Mouse (Mus musculus): Measurements from ENCODE around the gene Gm20696.
A peak's percentile ranks its signal among the peaks of the same experiment; 100 is the strongest.

Gene Gm20696

GRCm38 (mm10) chr6:99573343-99573742 is 93.3 kb downstream of the Gm20696 start:
- DNase-seq (ENCODE audit: low spot score in 2 of 2) = no peak

- no peak for DNase-seq (ENCODE audit: low spot score in 2 of 2)
Measured at GRCm38 (mm10) chr6:99572071-99572470, 94.5 kb downstream of the Gm20696 start.

- peak in 1 of 2 experiments; percentile 38 for DNase-seq (ENCODE audit: low spot score in 2 of 2)
Measured at GRCm38 (mm10) chr6:99566921-99567320, 99.7 kb downstream of the Gm20696 start.

- DNase-seq (ENCODE audit: low spot score in 2 of 2) = no peak
Measured at GRCm38 (mm10) chr6:99564766-99565165, 101.8 kb downstream of the Gm20696 start.

GRCm38 (mm10) chr6:99556950-99557349 is 109.6 kb downstream of the Gm20696 start:
- DNase-seq (ENCODE audit: low spot score in 2 of 2) = no peak

- no peak for DNase-seq (ENCODE audit: low spot score in 2 of 2)
Measured at GRCm38 (mm10) chr6:99552816-99553215, 113.8 kb downstream of the Gm20696 start.

- no peak for DNase-seq (ENCODE audit: low spot score in 2 of 2)
Measured at GRCm38 (mm10) chr6:99546416-99546815, 120.2 kb downstream of the Gm20696 start.

- DNase-seq (ENCODE audit: low spot score in 2 of 2) = no peak
Measured at GRCm38 (mm10) chr6:99545437-99545836, 121.2 kb downstream of the Gm20696 start.

- DNase-seq (ENCODE audit: low spot score in 2 of 2) = no peak
Measured at GRCm38 (mm10) chr6:99541105-99541504, 125.5 kb downstream of the Gm20696 start.

- no peak for DNase-seq (ENCODE audit: low spot score in 2 of 2)
Measured at GRCm38 (mm10) chr6:99540653-99541052, 125.9 kb downstream of the Gm20696 start.

GRCm38 (mm10) chr6:99540146-99540545 is 126.5 kb downstream of the Gm20696 start:
- no peak for DNase-seq (ENCODE audit: low spot score in 2 of 2)

- no peak for DNase-seq (ENCODE audit: low spot score in 2 of 2)
Measured at GRCm38 (mm10) chr6:99538194-99538941, 128.2 kb downstream of the Gm20696 start.

- no peak for DNase-seq (ENCODE audit: low spot score in 2 of 2)
Measured at GRCm38 (mm10) chr6:99534211-99534745, 132.3 kb downstream of the Gm20696 start.

- DNase-seq (ENCODE audit: low spot score in 2 of 2) = no peak
Measured at GRCm38 (mm10) chr6:99532458-99532857, 134.1 kb downstream of the Gm20696 start.

- DNase-seq (ENCODE audit: low spot score in 2 of 2) = no peak
Measured at GRCm38 (mm10) chr6:99528972-99529371, 137.6 kb downstream of the Gm20696 start.

- no peak for DNase-seq (ENCODE audit: low spot score in 2 of 2)
Measured at GRCm38 (mm10) chr6:99527457-99528105, 139.0 kb downstream of the Gm20696 start.

- DNase-seq (ENCODE audit: low spot score in 2 of 2) = no peak
Measured at GRCm38 (mm10) chr6:99525351-99525750, 141.2 kb downstream of the Gm20696 start.

GRCm38 (mm10) chr6:99523679-99524370 is 142.8 kb downstream of the Gm20696 start:
- no peak for DNase-seq (ENCODE audit: low spot score in 2 of 2)

- DNase-seq (ENCODE audit: low spot score in 2 of 2) = peak; percentile 62 to 69
Measured at GRCm38 (mm10) chr6:99523109-99523632, 143.4 kb downstream of the Gm20696 start.

- peak; percentile 54 to 68 for DNase-seq (ENCODE audit: low spot score in 2 of 2)
Measured at GRCm38 (mm10) chr6:99522359-99523108, 144.1 kb downstream of the Gm20696 start, which contains the start of gene Foxp1. TSS of gene Foxp1 (minus strand) at chr6:99522721.
